In the genomic region with DNA sequence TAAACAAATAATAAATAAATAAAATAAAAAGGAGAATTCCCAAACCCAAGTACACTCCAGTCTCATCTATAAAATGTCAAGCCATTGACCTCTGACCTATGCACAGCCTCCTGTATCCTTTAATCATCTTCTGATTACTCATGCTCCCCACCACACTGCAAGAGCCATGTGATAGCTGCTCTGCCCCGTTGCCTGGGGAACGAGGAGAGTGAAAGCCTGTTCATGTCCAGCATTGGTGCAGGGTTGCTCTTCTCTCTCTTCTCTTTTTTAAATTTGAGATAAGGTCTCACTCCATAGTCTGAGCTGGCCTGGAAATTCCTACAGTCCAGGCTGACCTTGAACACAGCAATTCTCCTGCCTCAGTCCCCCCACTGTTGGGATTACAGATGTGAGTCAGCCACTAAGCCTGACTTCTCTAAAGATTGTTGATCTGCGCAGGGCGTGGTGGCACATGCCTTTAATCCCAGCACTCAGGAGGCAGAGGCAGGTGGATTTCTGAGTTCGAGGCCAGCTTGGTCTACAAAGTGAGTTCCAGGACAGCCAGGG, we compare ENCODE assay signal across 26 mouse cellular contexts. TPM values are rescaled to one million over a fixed set of nuclear protein-coding genes. Genes with fewer than 3 reads are reported as not detected.
DNase-seq lines count a peak whose midpoint lies in the region; ATAC-seq and TF ChIP-seq lines count a peak whose summit lies in the region.
"Had no signal": no experiment of that assay in that cellular context is flagged by ENCODE, and none has a peak within 500 bp of the region (broad histone marks: within the 10 kb centered on the region; RNA-seq: fewer than 3 reads in every experiment).

No protein-coding gene starts in this region.

- peaks cover 7% of the 10 kb centered on the region for H3K79me2 ChIP-seq in C2C12 (ENCODE audit: control insufficient read depth, insufficient read depth)

- no peaks in the 10 kb centered on the region for H3K36me3 ChIP-seq in C2C12 (ENCODE audit: control insufficient read depth, insufficient read depth)
- no peaks in the 10 kb centered on the region for H3K36me3 ChIP-seq in heart, embryonic 11.5 days (ENCODE audit: control insufficient read depth, insufficient read depth, low read length)
- H3K36me3 ChIP-seq: embryonic facial prominence, embryonic 12.5 days; limb, embryonic 12.5 days; liver, embryonic 13.5 days; midbrain, embryonic 15.5 days; neural tube, embryonic 13.5 days had no signal

- no peak for TF ChIP-seq CTCF in C2C12 (IDR thresholded peaks at IDR 0.05; ENCODE audit: control insufficient read depth, insufficient read depth, insufficient read length)

- H3K9me3 ChIP-seq in heart, embryonic 11.5 days (replicated peaks; ENCODE audit: control insufficient read depth, low read length): no peaks in the 10 kb centered on the region
- H3K9me3 ChIP-seq: embryonic facial prominence, embryonic 12.5 days; limb, embryonic 12.5 days; liver, embryonic 13.5 days; midbrain, embryonic 15.5 days; neural tube, embryonic 13.5 days had no signal

- DNase-seq in embryo, embryonic 10.5 days (ENCODE audit: low spot score): peak; percentile 25
- DNase-seq in embryo, embryonic 10 days (ENCODE audit: low spot score): no peak
- peak; percentile 42 for DNase-seq in NIH3T3 (ENCODE audit: low read depth)
- DNase-seq in induced T-regulatory cell, adult 2 months (ENCODE audit: low read depth): peak; percentile 37
- DNase-seq in urinary bladder, postnatal 14 days (ENCODE audit: low spot score): no peak
- DNase-seq: cerebellum, adult 11 months; cerebellum, adult 9-11 months; forebrain, postnatal 0 days; gastrocnemius, postnatal 14 days; heart, adult 18-20 months; kidney, adult 8-10 months; kidney, postnatal 10 days; layer of hippocampus, postnatal 36 days; liver, embryonic 13.5 days; lung, adult 2 months; lung, postnatal 14 days; right cerebral cortex, adult 18-20 months; right cerebral cortex, postnatal 4 days; thymus, postnatal 14 days had no signal

- H3K27ac ChIP-seq in heart, embryonic 11.5 days (ENCODE audit: low read depth, low read length): no peak overlapping the region
- H3K27ac ChIP-seq: embryonic facial prominence, embryonic 12.5 days; hindbrain, embryonic 14.5 days; limb, embryonic 12.5 days; liver, embryonic 13.5 days; midbrain, embryonic 15.5 days; neural tube, embryonic 13.5 days had no signal

- H3K27me3 ChIP-seq in C2C12 (ENCODE audit: control insufficient read depth, insufficient read depth, insufficient read length): no peaks in the 10 kb centered on the region
- no peaks in the 10 kb centered on the region for H3K27me3 ChIP-seq in heart, embryonic 11.5 days (ENCODE audit: control insufficient read depth, insufficient read depth, low read length)
- H3K27me3 ChIP-seq: embryonic facial prominence, embryonic 12.5 days; limb, embryonic 12.5 days; liver, embryonic 13.5 days; midbrain, embryonic 15.5 days; neural tube, embryonic 13.5 days had no signal

- peaks cover 8% of the 10 kb centered on the region; the same call in 1 of the 2 replicates for H3K4me1 ChIP-seq in heart, embryonic 11.5 days (ENCODE audit: control insufficient read depth, insufficient read depth, low read length)

- peaks cover 5% of the 10 kb centered on the region for H3K79me3 ChIP-seq in C2C12 (ENCODE audit: low read depth)

- no peak overlapping the region for H3K4me3 ChIP-seq in C2C12 (ENCODE audit: insufficient read depth, poor library complexity, severe bottlenecking)
- no peak overlapping the region for H3K4me3 ChIP-seq in heart, embryonic 11.5 days (ENCODE audit: low read depth, low read length)
- H3K4me3 ChIP-seq: embryonic facial prominence, embryonic 12.5 days; limb, embryonic 12.5 days; liver, embryonic 13.5 days; midbrain, embryonic 15.5 days; neural tube, embryonic 13.5 days had no signal

- H3K9ac ChIP-seq in heart, embryonic 11.5 days (ENCODE audit: low read depth, low read length): no peak overlapping the region
- H3K9ac ChIP-seq: embryonic facial prominence, embryonic 12.5 days; forebrain, postnatal 0 days; hindbrain, embryonic 14.5 days; limb, embryonic 12.5 days; liver, embryonic 13.5 days; midbrain, embryonic 15.5 days; neural tube, embryonic 13.5 days had no signal

- ATAC-seq in heart, embryonic 11.5 days (replicated peaks; ENCODE audit: insufficient number of reproducible peaks, low FRiP score, low TSS enrichment): no peak
- ATAC-seq: forebrain, postnatal 0 days; midbrain, embryonic 15.5 days had no signal

- 67% methylated on average over 5 of the region's 5 CpGs for WGBS in heart, embryonic 11.5 days (ENCODE audit: insufficient replicate concordance)

- no peak overlapping the region for H3K4me2 ChIP-seq in heart, embryonic 11.5 days
- H3K4me2 ChIP-seq: embryonic facial prominence, embryonic 12.5 days; hindbrain, embryonic 14.5 days; limb, embryonic 12.5 days; liver, embryonic 13.5 days; midbrain, embryonic 15.5 days; neural tube, embryonic 13.5 days had no signal

- H3ac ChIP-seq in C2C12 (ENCODE audit: control insufficient read depth, insufficient read length, low read depth): no peak overlapping the region

TF ChIP-seq in C2C12, 6 proteins besides CTCF, POLR2A, EP300 and RAD21:
- peak; percentile 63 for TF ChIP-seq USF1 (IDR thresholded peaks at IDR 0.05; ENCODE audit: low read depth)
- TF ChIP-seq MYOD1 (IDR thresholded peaks at IDR 0.05; ENCODE audit: control insufficient read depth, insufficient read length, low read depth): no peak

RNA-seq across cellular contexts. Expression of a gene that starts 4.2 kb away (rescaled TPM):
- polyA plus RNA-seq in C2C12 (2012; fragmentation: generic; extraction: Trizol): 45.0 TPM
- 39.3 and 40.6 TPM in 2 replicates for polyA plus RNA-seq in heart, embryonic 11.5 days (2014; fragmentation: Nextera tagmentation; extraction: Ambion mirVana)

RNA-seq across cellular contexts. Expression of a gene that starts 51.4 kb away (rescaled TPM):
- 0.47 TPM for polyA plus RNA-seq in C2C12 (2012; fragmentation: generic; extraction: Trizol)
- polyA plus RNA-seq in heart, embryonic 11.5 days (2014; fragmentation: Nextera tagmentation; extraction: Ambion mirVana): 10.0 and 11.7 TPM in 2 replicates

Comparison
In these comparisons a context has a peak if more than half of its experiments do, and no peak if none do; other contexts are left out.
1. DNase-seq: peak in embryo, embryonic 10.5 days (single experiment), NIH3T3 (single experiment) and induced T-regulatory cell, adult 2 months (single experiment); none in embryo, embryonic 10 days (single experiment) and urinary bladder, postnatal 14 days (single experiment).